ENCODE assay signal across 23 mouse cellular contexts in the genomic region with DNA sequence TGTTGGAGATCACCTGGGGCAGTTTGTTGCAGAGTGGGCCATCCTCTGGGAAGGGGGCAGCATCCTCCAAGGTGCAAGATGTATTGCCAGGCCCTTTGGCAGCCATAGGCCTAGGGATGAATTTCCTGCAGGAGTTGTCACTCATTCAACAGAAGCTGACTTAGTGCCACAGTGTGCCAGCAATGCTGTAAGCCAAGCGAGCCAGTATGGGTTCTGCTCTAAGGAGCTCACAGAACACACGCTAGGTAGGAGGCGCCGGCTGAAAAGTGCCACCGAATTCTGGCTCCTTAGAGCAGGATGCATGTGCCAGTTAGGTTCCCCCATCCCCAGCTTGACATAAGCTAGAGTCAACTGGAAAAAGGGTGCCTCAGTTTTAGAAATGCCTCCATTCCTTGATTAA.
"Had no signal": no experiment of that assay in that cellular context is flagged by ENCODE, and none has a peak within 500 bp of the region (broad histone marks: within the 10 kb centered on the region; RNA-seq: fewer than 3 reads in every experiment).

No protein-coding gene starts in this region.

- DNase-seq: kidney, adult 2 months; kidney, postnatal 25 days; liver; lung, adult 18-20 months; lung, postnatal 10 days; lung, postnatal 36 days; right cerebral cortex, postnatal 14 days; spleen, adult 18-20 months; thymus, adult 18-20 months; thymus, postnatal 36 days had no signal

- ATAC-seq: intestine, postnatal 0 days; liver, embryonic 12.5 days; midbrain, embryonic 13.5 days; midbrain, embryonic 16.5 days had no signal

- H3K4me3 ChIP-seq: limb, embryonic 10.5 days; limb, embryonic 13.5 days; liver, embryonic 12.5 days; liver, embryonic 15.5 days; lung, embryonic 15.5 days; megakaryocyte, embryonic 14.5 days; midbrain, embryonic 10.5 days; midbrain, embryonic 13.5 days; myocyte; neural tube, embryonic 13.5 days had no signal

- H3K27ac ChIP-seq: kidney, postnatal 0 days; limb, embryonic 10.5 days; limb, embryonic 13.5 days; liver, embryonic 12.5 days; liver, embryonic 15.5 days; lung, embryonic 15.5 days; midbrain, embryonic 13.5 days; neural tube, embryonic 13.5 days had no signal
